Mouse (Mus musculus) erythroblast, embryonic 14.5 days (primary cell): ENCODE measurements around the gene Pdk2.

Source experiments
- GATA1 ChIP-seq: IDR thresholded peaks from 2 replicates; pipeline ENCODE4 v1.6.1; 2012; ENCODE audit warnings: low read length, inconsistent platforms, mixed read lengths
- TAL1 ChIP-seq: IDR thresholded peaks from 3 replicates; pipeline ENCODE4 v1.6.1; 2012; ENCODE audit warnings: low read length, inconsistent platforms, mixed read lengths

DNA sequence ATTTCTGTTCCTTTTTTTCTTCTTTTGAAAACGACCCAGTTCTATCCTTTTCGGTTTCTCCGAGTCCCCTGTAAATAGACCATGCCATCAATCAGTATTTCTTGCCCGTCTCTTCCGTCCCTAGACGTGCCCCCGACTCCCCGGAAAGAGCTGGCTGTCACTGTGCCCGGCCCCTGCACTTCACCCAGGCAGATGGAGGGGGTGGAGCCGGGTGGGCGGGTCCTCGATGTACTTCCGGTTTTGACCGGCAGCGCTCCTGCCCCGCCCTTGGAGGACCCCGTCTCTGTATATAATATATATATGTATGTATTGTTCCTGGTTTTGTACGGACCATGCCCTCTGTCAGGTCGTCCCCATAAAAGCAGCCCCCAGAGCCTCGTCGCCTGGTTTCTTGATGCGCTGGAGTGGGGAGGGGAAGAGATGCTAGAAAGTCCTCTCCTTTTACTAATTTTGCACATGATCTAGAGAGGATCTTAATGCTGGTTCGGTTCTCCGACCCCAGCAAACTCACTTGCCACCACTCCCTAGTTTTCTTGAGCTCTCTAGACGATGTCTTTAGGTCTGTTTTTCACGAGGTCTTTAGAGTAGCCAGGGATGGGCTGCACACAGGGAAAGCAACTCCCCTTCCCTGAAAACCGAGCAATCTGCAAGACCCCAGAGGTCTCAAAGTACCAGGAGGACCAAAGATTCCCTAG, 34.5 kb downstream of the Pdk2 start:
- no peak for TF ChIP-seq GATA1
- no peak for TF ChIP-seq TAL1
